Mouse (Mus musculus) cerebellum, adult 2 months (tissue): ENCODE measurements around the gene Prpf40b.

ENCODE experiments used
- CTCF ChIP-seq: fragments of 200-500 bp; IDR thresholded peaks from 2 replicates; pipeline ENCODE4 v1.5.1; 2011; ENCODE audit warnings: low read depth, mild to moderate bottlenecking, control low read depth, low read length, moderate library complexity, borderline replicate concordance; ENCODE audit not compliant: insufficient read depth
- POLR2A ChIP-seq: fragments of 200-500 bp; IDR thresholded peaks from 2 replicates; pipeline ENCODE4 v1.6.1; 2011; ENCODE audit warnings: low read length, control low read depth, borderline replicate concordance; ENCODE audit not compliant: insufficient read depth

DNA sequence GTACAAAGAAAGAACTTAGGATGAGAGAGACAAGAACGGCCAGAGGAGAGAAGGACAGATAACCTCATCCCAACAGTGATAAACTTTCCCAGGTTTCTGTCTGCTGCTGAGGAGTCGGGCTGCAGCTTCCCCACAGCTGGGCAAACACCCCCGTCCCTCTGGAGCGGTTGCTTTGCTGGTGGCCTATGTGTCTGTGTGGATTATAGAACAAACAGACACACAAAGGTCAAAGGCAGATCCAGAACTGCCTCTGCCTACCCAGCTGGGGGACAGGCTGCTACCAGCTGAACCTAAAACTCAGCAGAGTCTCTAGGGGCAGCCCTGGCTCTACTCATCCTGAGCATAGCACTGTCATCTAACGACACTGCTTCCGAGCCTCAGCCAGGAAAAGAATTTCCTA lies 44.8 kb downstream of the Prpf40b start:
- TF ChIP-seq CTCF, result no peak
- TF ChIP-seq POLR2A, result no peak
